Mouse (Mus musculus) CH12.LX (cell line): ENCODE measurements at regions not wholly inside any gene's neighbourhood (a gene's known extent, or its start where the extent isn't known, plus 50 kb on each side); places are given as distances from the start of the nearest gene placed in this dataset.

ENCODE experiments used
- DNase-seq: peaks from one replicate; pipeline ENCODE4 v3.0.0-alpha.2; 2013; ENCODE audit errors: extremely low read depth
- H3K27ac ChIP-seq: 2 replicates; pipeline ENCODE4 v1.5.1; 2012; ENCODE audit warnings: low read depth, mild to moderate bottlenecking, control low read depth, moderate library complexity; ENCODE audit not compliant: insufficient read depth
- H3K27me3 ChIP-seq: replicated peaks from 2 replicates; pipeline ENCODE3; 2012; ENCODE audit warnings: inconsistent platforms
- H3K36me3 ChIP-seq, 2 experiments: replicated peaks in 1 of 2; 2 replicates each; pipeline versions ENCODE3 to v1.6.1; 2012; ENCODE audit warnings: inconsistent platforms in 1 of 2, low read length in 1 of 2, mild to moderate bottlenecking in 1 of 2, mixed read lengths in 1 of 2, moderate library complexity in 1 of 2; ENCODE audit not compliant: control insufficient read depth in 1 of 2, insufficient read depth in 1 of 2
- H3K4me1 ChIP-seq, 2 experiments: 2 replicates each; pipeline ENCODE4 v1.6.1; 2012; ENCODE audit warnings: inconsistent platforms in 1 of 2, moderate library complexity in 1 of 2; ENCODE audit not compliant: insufficient read depth in 2 of 2, control insufficient read depth in 1 of 2
- H3K4me2 ChIP-seq: 2 replicates; pipeline ENCODE4 v1.6.1; 2012; ENCODE audit warnings: low read depth, mild to moderate bottlenecking, control low read depth; ENCODE audit not compliant: poor library complexity, insufficient read depth, severe bottlenecking
- H3K4me3 ChIP-seq, 3 experiments: fragments of 150-350 bp in 1 of 3; sonication (generic) in 1 of 3; replicated peaks in 1 of 3; 2 replicates each; pipeline versions ENCODE3 to v1.5.1; 2011 to 2012; ENCODE audit warnings: low read depth in 2 of 3, low read length in 2 of 3, mild to moderate bottlenecking in 2 of 3, moderate library complexity in 2 of 3, control low read depth in 1 of 3, improper control_type of control experiment in 1 of 3, inconsistent platforms in 1 of 3, mixed read lengths in 1 of 3; ENCODE audit not compliant: poor library complexity in 1 of 3
- H3K79me2 ChIP-seq: replicated peaks from 2 replicates; pipeline ENCODE4 v1.6.1; 2012; ENCODE audit warnings: mild to moderate bottlenecking, moderate library complexity; ENCODE audit not compliant: control insufficient read depth, poor library complexity, insufficient read depth, severe bottlenecking; ENCODE audit errors: extremely low read depth
- H3K9ac ChIP-seq: 2 replicates; pipeline ENCODE4 v1.6.1; 2012; ENCODE audit warnings: low read depth, mild to moderate bottlenecking, control low read depth, moderate library complexity; ENCODE audit not compliant: insufficient read depth
- H3K9me3 ChIP-seq: replicated peaks from 2 replicates; pipeline ENCODE3; 2012; ENCODE audit warnings: low read length, inconsistent platforms, mixed read lengths
- BHLHE40 ChIP-seq: IDR thresholded peaks from 2 replicates; pipeline ENCODE4 v1.6.1; 2011; ENCODE audit warnings: mild to moderate bottlenecking, low read depth, low read length, improper control_type of control experiment
- ELF1 ChIP-seq: IDR thresholded peaks from 2 replicates; pipeline ENCODE4 v1.6.1; 2014; ENCODE audit warnings: low read depth, mild to moderate bottlenecking, inconsistent platforms, low read length, improper control_type of control experiment
- IRF4 ChIP-seq: IDR thresholded peaks from 2 replicates; pipeline ENCODE4 v1.6.1; 2014; ENCODE audit warnings: low read depth, mild to moderate bottlenecking, inconsistent platforms, low read length, improper control_type of control experiment
- JUN ChIP-seq: IDR thresholded peaks from 2 replicates; pipeline ENCODE4 v1.6.1; 2011; ENCODE audit warnings: low read depth, mild to moderate bottlenecking, low read length, improper control_type of control experiment, moderate library complexity; ENCODE audit not compliant: insufficient read depth
- JUND ChIP-seq: conservative IDR thresholded peaks from 2 replicates; pipeline ENCODE4 v1.6.1; 2011; ENCODE audit warnings: low read depth, low read length, improper control_type of control experiment
- MAFK ChIP-seq: IDR thresholded peaks from 2 replicates; pipeline ENCODE4 v1.6.1; 2011; ENCODE audit warnings: low read length, improper control_type of control experiment; ENCODE audit not compliant: insufficient replicate concordance
- MAX ChIP-seq: IDR thresholded peaks from 2 replicates; pipeline ENCODE4 v1.6.1; 2011; ENCODE audit warnings: low read length, improper control_type of control experiment
- MAZ ChIP-seq: IDR thresholded peaks from 2 replicates; pipeline ENCODE4 v1.6.1; 2012; ENCODE audit warnings: low read depth, mild to moderate bottlenecking, inconsistent platforms, low read length, improper control_type of control experiment, moderate library complexity
- MEF2A ChIP-seq: IDR thresholded peaks from 2 replicates; pipeline ENCODE4 v1.6.1; 2014; ENCODE audit warnings: low read depth, mild to moderate bottlenecking, inconsistent platforms, low read length, improper control_type of control experiment, borderline replicate concordance
- MYC ChIP-seq: IDR thresholded peaks from 2 replicates; pipeline ENCODE4 v1.6.1; 2011; ENCODE audit warnings: low read depth, mild to moderate bottlenecking, improper control_type of control experiment, low read length
- NELFE ChIP-seq: IDR thresholded peaks from 2 replicates; pipeline ENCODE4 v1.6.1; 2011; ENCODE audit warnings: low read depth, low read length, improper control_type of control experiment
- NRF1 ChIP-seq: IDR thresholded peaks from 2 replicates; pipeline ENCODE4 v1.6.1; 2014; ENCODE audit warnings: low read depth, mild to moderate bottlenecking, inconsistent platforms, low read length, improper control_type of control experiment, moderate library complexity
- RAD21 ChIP-seq: IDR thresholded peaks from 2 replicates; pipeline ENCODE4 v1.6.1; 2011; ENCODE audit warnings: low read depth, mild to moderate bottlenecking, low read length, improper control_type of control experiment, moderate library complexity
- RCOR1 ChIP-seq: conservative IDR thresholded peaks from 2 replicates; pipeline ENCODE4 v1.6.1; 2012; ENCODE audit warnings: low read depth, mild to moderate bottlenecking, inconsistent platforms, low read length, improper control_type of control experiment
- ZC3H11A ChIP-seq: IDR thresholded peaks from 2 replicates; pipeline ENCODE4 v1.6.1; 2012; ENCODE audit warnings: low read depth, mild to moderate bottlenecking, inconsistent platforms, low read length, improper control_type of control experiment
- ZKSCAN1 ChIP-seq: IDR thresholded peaks from 2 replicates; pipeline ENCODE4 v1.6.1; 2012; ENCODE audit warnings: low read depth, inconsistent platforms, low read length, improper control_type of control experiment, borderline replicate concordance
- dilution Hi-C: fragments of 300-500 bp; cut with MboI; formaldehyde crosslinking; loops from 2 replicates; pipeline ENCODE4 v1.14.3; 2020; ENCODE audit warnings: low sequenced_read_pairs; ENCODE audit not compliant: extremely low pct_unique_long_range_greater_than_20kb, extremely low pct_ligation_motif_present
- in situ Hi-C: fragments of 300-500 bp; cut with MboI; formaldehyde crosslinking; loops from 3 replicates; pipeline ENCODE4 v1.14.3; 2019; ENCODE audit warnings: low sequenced_read_pairs, low pct_ligation_motif_present, low pct_unique_long_range_greater_than_20kb, mixed read lengths

DNA sequence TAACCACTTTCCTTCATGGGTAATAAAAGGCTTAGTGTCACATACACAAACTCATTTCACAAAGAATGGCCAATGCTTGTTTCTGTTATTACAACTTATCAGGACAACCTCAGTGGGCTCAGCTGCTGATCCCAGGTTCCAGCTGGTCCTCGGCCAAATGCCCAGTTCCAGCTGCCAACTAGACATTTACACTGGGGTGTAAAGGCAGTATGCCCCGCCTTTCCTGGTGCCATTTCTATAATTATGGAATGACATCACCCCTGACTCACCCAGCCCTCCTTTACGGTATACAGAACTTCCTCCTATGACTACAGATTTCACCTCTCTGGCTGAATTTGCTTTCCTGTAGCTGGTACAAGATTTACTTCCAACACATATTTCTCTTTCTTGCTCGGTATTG lies 205.4 kb upstream of the Prok2 start:
- H3K9me3 ChIP-seq: no peaks in the 10 kb centered on the region
- no peak overlapping the region for H3K9ac ChIP-seq
- TF ChIP-seq MAZ: no peak
- peak; percentile 78 for TF ChIP-seq JUND
- TF ChIP-seq MEF2A: peak; percentile 94
- TF ChIP-seq JUN: peak; percentile 88
- TF ChIP-seq, all 38 proteins: peak for 3
- H3K4me1 ChIP-seq: peaks cover 14 to 45% of the 10 kb centered on the region in 2 experiments
- dilution Hi-C loops: no loop called here
- H3K27me3 ChIP-seq: no peaks in the 10 kb centered on the region
- H3K79me2 ChIP-seq: no peaks in the 10 kb centered on the region
- in situ Hi-C loops: no loop called here
- DNase-seq: peak; percentile 76
- H3K36me3 ChIP-seq: no peaks in the 10 kb centered on the region
- H3K4me3 ChIP-seq: peak overlapping the region in 1 of 3 experiments; percentile 37
- H3K4me2 ChIP-seq: no peak overlapping the region; the same call in 1 of the 2 replicates
- no peak overlapping the region for H3K27ac ChIP-seq

DNA sequence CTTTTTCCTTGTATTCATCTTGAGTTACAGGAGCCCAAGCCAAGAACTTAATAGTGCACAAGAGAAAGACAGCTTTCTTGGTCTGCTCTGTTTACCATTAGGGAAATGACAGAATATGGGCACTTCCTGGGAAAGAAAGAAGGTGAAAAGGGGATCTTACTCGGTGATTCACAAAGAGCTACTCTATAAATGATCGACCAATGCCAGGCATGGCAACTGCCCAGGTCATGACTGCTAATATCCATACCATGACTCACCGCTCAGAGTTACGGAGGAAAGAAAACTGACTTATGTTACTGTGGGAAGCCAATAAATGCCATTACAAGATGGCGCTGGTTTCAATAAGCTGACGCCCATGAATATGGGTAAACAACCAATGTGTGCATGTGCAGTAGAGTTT lies 204.1 kb upstream of the Prok2 start:
- no peak for TF ChIP-seq MYC
- TF ChIP-seq ZC3H11A: no peak
- no peak for TF ChIP-seq BHLHE40
- TF ChIP-seq NRF1: no peak
- TF ChIP-seq IRF4: no peak
- TF ChIP-seq ELF1: no peak
- no peak for TF ChIP-seq RCOR1
- TF ChIP-seq ZKSCAN1: no peak
- no peak for TF ChIP-seq RAD21
- TF ChIP-seq MAFK: no peak
- TF ChIP-seq MAZ: no peak
- no peak for TF ChIP-seq NELFE
- no peak for TF ChIP-seq MAX

More for the DNA sequence above, 204.1 kb upstream of the Prok2 start:
- no peak overlapping the region for H3K9ac ChIP-seq
- H3K9me3 ChIP-seq: no peaks in the 10 kb centered on the region
- H3K36me3 ChIP-seq: no peaks in the 10 kb centered on the region
- peaks cover 14 to 45% of the 10 kb centered on the region in 2 experiments for H3K4me1 ChIP-seq
- in situ Hi-C loops (no loop called here), dilution Hi-C loops (no loop called here)
- no peak overlapping the region for H3K4me2 ChIP-seq
- no peak overlapping the region for H3K27ac ChIP-seq
- DNase-seq: no peak
- H3K79me2 ChIP-seq: no peaks in the 10 kb centered on the region
- H3K4me3 ChIP-seq: no peak overlapping the region
- H3K27me3 ChIP-seq: no peaks in the 10 kb centered on the region
